Mouse (Mus musculus): Measurements from ENCODE around the gene Vav2.

Gene Vav2

DNA sequence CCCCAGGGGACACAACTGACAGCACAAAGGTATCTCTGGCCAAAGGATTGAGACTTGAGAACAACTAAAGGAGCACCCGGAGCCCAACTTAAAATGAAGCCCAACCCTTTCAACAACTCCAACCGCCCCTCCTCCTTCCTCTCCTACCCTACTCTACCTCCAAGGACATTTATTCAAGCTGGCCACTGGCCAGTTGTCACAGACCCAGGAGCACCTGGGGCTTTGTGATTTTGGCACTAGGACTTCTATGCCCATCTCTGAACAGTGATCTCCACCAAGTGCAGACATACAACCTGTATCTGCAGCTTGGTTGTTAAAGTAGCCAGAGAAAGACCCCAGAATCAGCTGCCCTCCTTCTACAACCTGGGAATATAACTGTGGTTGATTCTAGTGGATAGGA is 102.1 kb downstream of the Vav2 start:
- DNase-seq (ENCODE audit: low read depth in 1 of 2, low spot score in 2 of 2): no peak

GRCm38 (mm10) chr2:27321431-27321875 is 105.4 kb downstream of the Vav2 start:
- no peak for DNase-seq (ENCODE audit: low read depth in 1 of 2, low spot score in 2 of 2)

DNA sequence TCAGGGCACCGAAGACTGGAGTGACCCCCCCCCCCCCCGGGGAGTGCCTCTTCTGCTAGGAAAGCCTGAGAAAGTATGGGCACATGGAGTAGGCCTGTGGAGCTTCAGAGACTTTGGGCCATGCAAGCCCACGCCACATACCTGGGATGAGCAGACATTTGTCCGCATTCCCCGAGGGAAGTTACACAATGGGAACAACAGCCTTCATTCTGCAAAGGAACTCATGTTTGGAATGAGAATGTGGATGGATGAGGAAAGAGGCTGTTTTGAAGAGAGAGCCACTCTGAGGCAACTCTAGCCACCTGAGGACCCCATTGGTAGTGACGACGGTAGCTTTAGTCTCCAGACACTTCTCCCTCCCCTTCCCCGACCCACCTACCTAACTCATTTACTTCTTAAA is 106.0 kb downstream of the Vav2 start:
- no peak for DNase-seq (ENCODE audit: low read depth in 1 of 2, low spot score in 2 of 2)

GRCm38 (mm10) chr2:27318606-27319005 is 108.2 kb downstream of the Vav2 start:
- no peak for DNase-seq (ENCODE audit: low read depth in 1 of 2, low spot score in 2 of 2)

GRCm38 (mm10) chr2:27318197-27318596 is 108.6 kb downstream of the Vav2 start:
- no peak for DNase-seq (ENCODE audit: low read depth in 1 of 2, low spot score in 2 of 2)

DNA sequence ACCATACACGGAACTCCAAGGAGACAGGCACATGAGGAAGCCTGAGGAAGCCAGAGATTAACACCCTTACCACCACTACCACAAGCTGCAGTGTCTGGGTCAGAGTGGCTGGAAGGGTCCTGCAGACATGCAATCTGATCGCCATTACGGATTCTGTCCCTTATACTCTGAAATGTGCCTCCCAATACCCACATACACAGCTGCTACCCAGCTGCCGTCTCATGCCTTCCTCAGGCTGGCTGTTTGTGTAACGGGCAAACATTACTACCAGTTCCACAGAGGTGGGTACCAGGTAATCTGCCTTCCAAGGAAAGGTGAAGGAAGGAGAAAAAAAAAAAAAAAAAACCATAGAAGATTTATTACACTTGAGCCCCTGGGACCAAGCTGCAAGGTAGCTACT is 110.7 kb downstream of the Vav2 start:
- no peak for DNase-seq (ENCODE audit: low read depth in 1 of 2, low spot score in 2 of 2)

DNA sequence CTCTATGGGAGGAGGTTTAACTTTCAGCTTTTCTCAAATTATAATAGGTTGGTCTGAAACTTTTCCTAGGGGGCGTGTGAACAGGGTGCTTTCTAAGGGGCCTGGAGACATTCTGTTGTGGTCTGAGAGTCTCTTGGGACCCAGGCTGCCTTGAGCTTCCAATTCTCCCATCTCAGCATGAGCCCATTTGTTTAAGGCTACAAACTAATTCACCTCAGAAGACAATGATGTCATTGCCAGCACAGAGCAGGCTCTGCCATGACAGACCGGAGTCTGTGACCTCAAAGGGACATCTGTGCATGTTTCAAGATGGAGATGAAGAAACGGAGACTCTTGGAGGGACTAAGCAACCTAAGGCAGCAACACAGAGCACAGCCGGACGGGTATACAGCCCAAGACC is 112.6 kb downstream of the Vav2 start:
- DNase-seq (ENCODE audit: low read depth in 1 of 2, low spot score in 2 of 2): no peak

DNA sequence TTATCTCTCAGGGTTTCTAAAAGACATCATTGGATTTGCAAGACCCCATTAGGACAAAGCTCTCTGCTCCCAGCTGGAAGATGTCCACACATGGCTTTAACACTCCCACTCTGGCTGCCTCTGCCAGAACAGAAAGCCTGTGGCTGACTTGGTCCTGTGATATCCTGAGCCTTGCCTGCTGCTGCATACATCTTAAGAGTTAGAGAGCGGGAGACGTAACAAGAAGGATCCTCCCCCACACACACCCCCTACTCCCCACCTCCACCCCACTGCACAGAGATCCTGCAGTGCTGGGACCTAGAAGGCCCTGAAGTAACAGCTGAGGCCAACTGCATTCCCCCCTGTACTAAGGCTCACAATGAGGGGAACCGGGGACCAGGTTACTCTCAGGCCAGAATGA is 114.3 kb downstream of the Vav2 start:
- DNase-seq (ENCODE audit: low read depth in 1 of 2, low spot score in 2 of 2): no peak

DNA sequence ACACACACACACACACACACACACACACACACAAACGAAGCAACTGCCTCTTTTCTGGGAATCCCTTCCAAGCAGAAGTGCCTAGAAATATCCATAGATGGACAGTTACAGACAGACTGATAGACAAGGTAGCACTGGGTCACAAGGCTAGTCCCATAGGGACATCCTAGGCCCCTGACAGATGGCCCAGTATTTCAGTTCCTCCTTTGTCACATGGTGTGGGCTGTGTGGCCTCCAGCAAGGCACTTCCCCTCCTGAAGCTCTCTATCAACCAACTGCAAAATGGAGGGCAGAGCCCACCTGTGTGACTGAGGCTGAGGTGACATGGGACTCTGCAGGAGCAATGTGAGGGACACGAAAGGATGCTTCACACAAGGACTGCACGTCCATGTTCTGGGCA is 115.2 kb downstream of the Vav2 start:
- DNase-seq (ENCODE audit: low read depth in 1 of 2, low spot score in 2 of 2): peak; percentile 13 to 48

GRCm38 (mm10) chr2:27310908-27311307 is 115.9 kb downstream of the Vav2 start:
- no peak for DNase-seq (ENCODE audit: low read depth in 1 of 2, low spot score in 2 of 2)

DNA sequence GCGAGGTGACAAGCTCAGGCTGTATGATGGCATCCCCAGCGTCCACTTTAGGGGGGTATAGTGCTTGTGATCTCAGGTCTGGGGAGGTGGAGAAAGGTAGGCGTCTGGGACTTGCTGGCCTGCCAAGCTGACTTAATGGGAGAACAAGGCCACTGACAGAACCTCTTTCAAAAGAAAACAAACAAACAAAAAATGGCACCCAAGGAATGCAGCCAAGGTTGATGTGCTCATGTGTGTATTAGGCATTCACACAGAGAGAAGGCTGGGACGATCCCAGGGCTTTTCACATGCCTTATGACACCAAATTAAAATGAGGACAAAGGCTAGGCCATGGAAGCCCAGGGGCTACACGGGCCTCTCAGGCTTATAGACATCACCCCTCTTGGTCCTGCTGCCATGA is 116.6 kb downstream of the Vav2 start:
- no peak for DNase-seq (ENCODE audit: low read depth in 1 of 2, low spot score in 2 of 2)

GRCm38 (mm10) chr2:27306628-27307027 is 120.2 kb downstream of the Vav2 start:
- no peak for DNase-seq (ENCODE audit: low read depth in 1 of 2, low spot score in 2 of 2)

GRCm38 (mm10) chr2:27304741-27305140 is 122.1 kb downstream of the Vav2 start:
- DNase-seq (ENCODE audit: low read depth in 1 of 2, low spot score in 2 of 2): no peak

GRCm38 (mm10) chr2:27304074-27304473 is 122.8 kb downstream of the Vav2 start:
- no peak for DNase-seq (ENCODE audit: low read depth in 1 of 2, low spot score in 2 of 2)

- DNase-seq (ENCODE audit: low read depth in 1 of 2, low spot score in 2 of 2): no peak
These were observed 125.3 kb downstream of the Vav2 start for GRCm38 (mm10) chr2:27301444-27302111.

DNA sequence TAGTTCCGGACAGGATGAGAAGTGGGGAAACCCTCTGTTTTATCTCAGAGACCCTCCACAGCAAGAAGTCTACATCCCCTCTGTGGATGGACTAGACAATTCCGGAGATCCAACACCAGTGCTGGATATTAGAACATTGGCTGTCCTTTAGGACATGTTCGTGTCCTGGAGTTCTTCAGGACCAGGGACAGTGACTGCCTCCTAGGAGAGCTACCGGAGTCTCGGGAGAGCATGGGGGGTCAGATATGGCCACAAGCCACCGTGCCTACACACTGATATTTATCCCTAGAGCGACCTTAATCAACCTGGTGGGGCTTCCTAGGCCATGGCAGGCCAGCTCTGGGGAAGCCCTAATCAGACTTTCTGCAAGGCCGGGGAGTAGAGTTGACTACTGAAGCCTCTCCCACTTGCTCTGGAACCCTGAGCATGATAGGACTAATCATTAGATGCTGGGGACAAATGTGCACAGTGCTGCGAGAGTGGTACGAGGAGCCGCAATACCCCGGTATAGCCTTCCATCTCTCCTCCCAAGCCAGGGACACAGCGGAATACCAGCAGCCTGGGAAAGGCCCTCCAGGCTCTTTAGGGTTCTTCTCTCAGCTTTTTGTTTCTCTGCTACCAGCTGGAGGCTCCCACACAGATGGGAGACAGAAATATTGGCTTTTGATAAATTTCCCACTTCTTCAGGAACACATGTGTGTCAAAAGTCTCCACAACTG is 125.9 kb downstream of the Vav2 start:
- no peak for DNase-seq (ENCODE audit: low read depth in 1 of 2, low spot score in 2 of 2)

- DNase-seq (ENCODE audit: low read depth in 1 of 2, low spot score in 2 of 2): no peak
These were observed 130.0 kb downstream of the Vav2 start for GRCm38 (mm10) chr2:27296656-27297406.

DNA sequence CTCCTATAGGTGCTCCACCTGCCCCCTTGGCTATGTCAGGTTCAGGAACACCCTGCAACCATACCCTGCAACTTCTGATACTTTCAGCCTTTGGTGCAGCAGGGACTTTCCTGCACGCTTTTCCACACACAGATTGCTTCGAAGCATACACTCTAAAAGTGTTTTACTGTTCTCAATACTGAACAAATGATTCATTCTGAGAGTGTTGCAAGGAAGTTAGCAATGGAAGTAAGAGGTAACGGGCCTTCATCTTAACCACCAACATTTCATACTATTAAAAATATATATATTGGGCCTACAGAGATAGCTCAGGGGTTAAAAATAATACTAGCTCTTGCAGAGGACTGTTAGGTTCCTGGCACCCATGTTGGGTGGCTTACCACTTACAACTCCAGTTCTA is 132.1 kb downstream of the Vav2 start:
- no peak for DNase-seq (ENCODE audit: low read depth in 1 of 2, low spot score in 2 of 2)

DNA sequence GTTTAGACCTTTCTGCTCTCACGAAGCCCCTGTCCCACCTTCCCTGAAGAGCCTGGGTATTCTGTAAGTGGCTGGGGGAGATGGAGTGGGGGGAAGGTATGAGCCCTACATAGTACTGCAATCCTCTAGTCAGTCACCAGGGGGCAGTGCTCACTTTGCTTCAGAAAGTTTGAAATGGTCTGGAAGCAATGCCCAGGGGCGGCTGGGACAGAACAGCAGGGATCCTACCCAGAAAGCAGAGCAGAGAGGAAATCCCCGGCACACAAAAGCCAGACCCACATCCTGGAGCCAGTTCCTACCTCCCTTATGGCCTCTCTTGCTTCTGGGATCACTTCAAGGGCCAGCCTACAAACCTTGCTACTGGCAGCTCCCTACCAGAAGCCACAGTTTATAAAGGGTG is 137.8 kb downstream of the Vav2 start:
- peak; percentile 14 to 59 for DNase-seq (ENCODE audit: low read depth in 1 of 2, low spot score in 2 of 2)

- no peak for DNase-seq (ENCODE audit: low read depth in 1 of 2, low spot score in 2 of 2)
These were observed 139.7 kb downstream of the Vav2 start for GRCm38 (mm10) chr2:27286971-27287710.

DNA sequence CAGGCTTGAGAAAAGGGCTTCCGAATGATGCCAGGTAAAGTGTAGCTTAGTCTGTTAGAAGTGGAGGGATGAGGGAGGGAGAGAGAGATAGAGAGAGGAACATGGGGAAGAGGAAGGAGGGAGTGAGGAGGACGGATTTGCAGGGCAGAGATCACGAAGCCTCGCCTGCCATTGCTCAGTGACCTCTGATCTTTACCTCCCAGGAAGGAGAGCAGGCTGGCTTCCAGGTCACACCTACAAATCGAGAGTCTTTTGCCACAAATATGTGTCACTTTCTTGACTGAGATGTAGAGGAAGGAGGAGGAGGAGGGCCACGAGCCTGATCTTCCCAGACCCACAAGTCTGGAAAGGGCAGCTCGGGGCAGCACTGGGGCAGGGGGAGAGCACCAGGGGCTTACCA is 142.4 kb downstream of the Vav2 start:
- DNase-seq (ENCODE audit: low read depth in 1 of 2, low spot score in 2 of 2): no peak
